Mouse (Mus musculus) embryonic facial prominence, embryonic 11.5 days (tissue): ENCODE measurements around the gene Tcp11l2. TPM values are rescaled to one million over a fixed set of nuclear protein-coding genes. Genes with fewer than 3 reads are reported as not detected.

Experiments used
- ATAC-seq: fragments of 200-750 bp; cut with Nextera tagmentation; replicated peaks from 2 replicates; pipeline ENCODE4 v1.8.0; 2017; ENCODE audit warnings: low read depth; ENCODE audit not compliant: insufficient number of reproducible peaks, low FRiP score, low TSS enrichment
- DNase-seq: peaks from one replicate; pipeline ENCODE4 v3.0.0-alpha.2; 2015; ENCODE audit warnings: low spot score
- H3K27ac ChIP-seq: fragments of 300-500 bp; sonication (generic); replicated peaks from 2 replicates; pipeline ENCODE4 v1.5.1; 2014; ENCODE audit warnings: mild to moderate bottlenecking, low read depth, low read length, control low read depth
- H3K27me3 ChIP-seq: fragments of 300-500 bp; sonication (generic); 2 replicates; pipeline ENCODE4 v1.6.1; 2014; ENCODE audit warnings: mild to moderate bottlenecking, low read length, moderate library complexity, mixed read lengths; ENCODE audit not compliant: control insufficient read depth, insufficient read depth
- H3K36me3 ChIP-seq: fragments of 300-500 bp; sonication (generic); replicated peaks from 2 replicates; pipeline ENCODE4 v1.6.1; 2014; ENCODE audit warnings: low read depth, mild to moderate bottlenecking, low read length, moderate library complexity, mixed read lengths; ENCODE audit not compliant: control insufficient read depth, insufficient read depth
- H3K4me1 ChIP-seq: fragments of 300-500 bp; sonication (generic); 2 replicates; pipeline ENCODE4 v1.6.1; 2014; ENCODE audit warnings: low read length, mixed read lengths; ENCODE audit not compliant: control insufficient read depth, insufficient read depth
- H3K4me2 ChIP-seq: fragments of 300-500 bp; sonication (generic); 2 replicates; pipeline ENCODE4 v1.6.1; 2014; ENCODE audit warnings: low read depth, mild to moderate bottlenecking, control low read depth, low read length, moderate library complexity
- H3K4me3 ChIP-seq: fragments of 300-500 bp; sonication (generic); 2 replicates; pipeline ENCODE4 v1.5.1; 2014; ENCODE audit warnings: low read depth, low read length, control low read depth
- H3K9ac ChIP-seq: fragments of 300-500 bp; sonication (generic); replicated peaks from 2 replicates; pipeline ENCODE4 v1.6.1; 2014; ENCODE audit warnings: mild to moderate bottlenecking, control low read depth, low read length
- H3K9me3 ChIP-seq: fragments of 300-500 bp; sonication (generic); replicated peaks from 2 replicates; pipeline ENCODE4 v1.6.1; 2016; ENCODE audit warnings: mild to moderate bottlenecking, low read length, inconsistent platforms, mixed read lengths; ENCODE audit not compliant: control insufficient read depth
- WGBS: fragments of 180-500 bp; shearing (Covaris S2); extraction: QIAGEN DNeasy Blood & Tissue Kit; methylation state at CpG from one replicate; pipeline ENCODE4 v1.1.7; 2014; 5-methylcytosine and 5-hydroxymethylcytosine counted together
- polyA plus RNA-seq: library from polyadenylated mRNA; unstranded; fragments of >200 nt; fragmentation: Nextera tagmentation; extraction: Ambion mirVana; gene quantifications from 2 replicates; pipeline ENCODE4 v1.2.1, GENCODE M21; 2014

Tcp11l2 gene
- polyA plus RNA-seq, 1 experiment from 2014 or later = 9.7 TPM

- no peak overlapping the region for H3K4me3 ChIP-seq
- ATAC-seq = no peak
- H3K4me1 ChIP-seq = no peaks in the 10 kb centered on the region
- no peak overlapping the region for H3K9ac ChIP-seq
- DNase-seq = peak; percentile 5
- H3K9me3 ChIP-seq = no peaks in the 10 kb centered on the region
- no peaks in the 10 kb centered on the region for H3K36me3 ChIP-seq
- H3K27ac ChIP-seq = no peak overlapping the region
- 60% methylated on average over 3 of the region's 3 CpGs for WGBS
- H3K4me2 ChIP-seq = no peak overlapping the region
- H3K27me3 ChIP-seq = no peaks in the 10 kb centered on the region
Observed at GRCm38 (mm10) chr10:84597127-84597785, 20.8 kb downstream of the Tcp11l2 start.

DNA sequence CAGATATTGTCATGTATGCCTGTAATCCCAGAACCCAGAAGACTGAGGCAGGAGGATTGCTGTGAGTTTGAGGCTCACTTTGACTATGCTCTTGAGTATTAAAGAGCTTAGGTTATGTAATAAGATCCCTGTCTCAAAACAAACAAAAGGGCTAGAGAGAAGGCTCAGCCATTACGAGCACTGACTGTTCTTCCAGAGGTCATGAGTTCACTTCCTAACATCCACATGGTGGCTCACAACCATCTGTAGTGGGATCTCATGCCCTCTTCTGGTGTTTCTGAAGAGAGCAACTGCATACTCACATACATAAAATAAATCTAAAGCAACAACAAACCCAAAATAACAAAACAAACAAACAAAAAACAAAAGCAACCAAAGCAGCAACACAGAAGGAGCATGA lies 21.7 kb downstream of the Tcp11l2 start:
- DNase-seq = peak; percentile 3
- Histone ChIP-seq H3K27ac (no peak overlapping the region), H3K4me1 (no peaks in the 10 kb centered on the region), H3K4me3 (no peak overlapping the region), H3K27me3 (no peaks in the 10 kb centered on the region), H3K4me2 (no peak overlapping the region), H3K9ac (no peak overlapping the region), H3K9me3 (no peaks in the 10 kb centered on the region), H3K36me3 (no peaks in the 10 kb centered on the region)
- no peak for ATAC-seq
- WGBS = 10% methylated on average over 1 of the region's 1 CpGs

- DNase-seq (no peak), ATAC-seq (no peak)
- Histone ChIP-seq H3K4me2 (no peak overlapping the region), H3K9ac (no peak overlapping the region), H3K4me3 (no peak overlapping the region), H3K36me3 (no peaks in the 10 kb centered on the region), H3K27ac (no peak overlapping the region), H3K4me1 (no peaks in the 10 kb centered on the region), H3K27me3 (no peaks in the 10 kb centered on the region), H3K9me3 (no peaks in the 10 kb centered on the region)
- WGBS = 86% methylated on average over 6 of the region's 6 CpGs
Observed at GRCm38 (mm10) chr10:84600136-84600535, 23.7 kb downstream of the Tcp11l2 start.

GRCm38 (mm10) chr10:84604335-84604734 lies 27.9 kb downstream of the Tcp11l2 start:
- no peaks in the 10 kb centered on the region for H3K4me1 ChIP-seq
- DNase-seq (no peak), ATAC-seq (no peak)
- H3K27me3 ChIP-seq = no peaks in the 10 kb centered on the region
- no peaks in the 10 kb centered on the region for H3K36me3 ChIP-seq
- no peak overlapping the region for H3K9ac ChIP-seq
- no peak overlapping the region for H3K4me3 ChIP-seq
- no peaks in the 10 kb centered on the region for H3K9me3 ChIP-seq
- H3K4me2 ChIP-seq = no peak overlapping the region
- 64% methylated on average over 1 of the region's 1 CpGs for WGBS
- no peak overlapping the region for H3K27ac ChIP-seq

GRCm38 (mm10) chr10:84608361-84608760 lies 31.9 kb downstream of the Tcp11l2 start:
- Histone ChIP-seq H3K27me3 (no peaks in the 10 kb centered on the region), H3K4me2 (no peak overlapping the region), H3K9ac (no peak overlapping the region), H3K27ac (no peak overlapping the region), H3K36me3 (no peaks in the 10 kb centered on the region), H3K4me3 (no peak overlapping the region), H3K9me3 (no peaks in the 10 kb centered on the region), H3K4me1 (no peaks in the 10 kb centered on the region)
- ATAC-seq = no peak
- DNase-seq = no peak
- 82% methylated on average over 3 of the region's 3 CpGs for WGBS

DNA sequence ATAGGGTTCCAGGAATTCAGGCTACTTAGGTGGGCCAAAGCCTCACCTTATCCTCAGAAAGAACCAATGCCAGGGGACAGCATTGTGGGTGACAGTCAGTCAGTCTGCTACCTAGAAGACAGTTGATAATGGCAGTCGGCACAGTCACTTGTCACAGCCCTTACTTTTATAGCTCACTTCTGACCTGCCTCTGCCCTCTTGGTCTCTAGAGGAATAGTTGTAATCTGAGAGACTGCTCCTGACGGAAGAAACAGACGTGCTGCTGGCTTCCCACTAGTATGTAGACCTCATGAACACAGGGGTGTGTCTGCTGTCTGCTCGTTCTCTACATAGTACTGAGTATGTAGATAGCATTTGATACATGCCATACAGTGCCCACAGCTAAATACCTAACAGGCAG lies 33.9 kb downstream of the Tcp11l2 start:
- H3K27me3 ChIP-seq = no peaks in the 10 kb centered on the region
- H3K4me1 ChIP-seq = no peaks in the 10 kb centered on the region
- peak; percentile 1 for DNase-seq
- H3K4me3 ChIP-seq = no peak overlapping the region
- 0 out of 2 replicates have a peak overlapping the region, but pooled peaks have one; percentile 9 for H3K9ac ChIP-seq
- 0 out of 2 replicates have a peak overlapping the region, but pooled peaks have one; percentile 3 for H3K27ac ChIP-seq
- ATAC-seq = no peak
- H3K9me3 ChIP-seq = no peaks in the 10 kb centered on the region
- H3K36me3 ChIP-seq = no peaks in the 10 kb centered on the region
- no peak overlapping the region for H3K4me2 ChIP-seq
- WGBS = 32% methylated on average over 4 of the region's 4 CpGs

DNA sequence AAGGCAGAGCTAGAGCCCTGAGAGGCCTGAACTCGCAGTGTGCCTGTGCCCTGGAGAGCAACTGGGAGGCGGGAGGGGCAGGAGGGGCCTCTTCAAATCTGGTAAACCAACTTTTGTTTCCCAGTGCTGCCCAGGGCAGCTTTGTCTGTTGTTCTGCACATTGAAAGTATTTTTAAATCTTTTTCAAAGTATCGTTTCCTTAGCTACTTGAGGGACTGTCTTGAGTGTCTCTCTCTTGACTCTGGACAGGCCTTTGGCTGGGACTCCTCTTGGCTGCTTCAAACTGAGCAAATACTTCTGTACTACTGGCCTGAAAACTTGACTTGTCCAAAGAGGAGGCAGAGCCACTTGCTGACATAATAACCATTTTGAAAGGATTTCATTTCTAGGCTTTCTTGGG lies 34.4 kb downstream of the Tcp11l2 start:
- Histone ChIP-seq H3K9ac (no peak overlapping the region), H3K27ac (0 out of 2 replicates have a peak overlapping the region, but pooled peaks have one; percentile 3), H3K4me2 (no peak overlapping the region), H3K27me3 (no peaks in the 10 kb centered on the region), H3K36me3 (no peaks in the 10 kb centered on the region), H3K4me3 (no peak overlapping the region), H3K4me1 (no peaks in the 10 kb centered on the region), H3K9me3 (no peaks in the 10 kb centered on the region)
- ATAC-seq (no peak), DNase-seq (no peak)
- 66% methylated on average over 3 of the region's 3 CpGs for WGBS

- no peaks in the 10 kb centered on the region for H3K36me3 ChIP-seq
- 60% methylated on average over 3 of the region's 3 CpGs for WGBS
- no peaks in the 10 kb centered on the region for H3K4me1 ChIP-seq
- H3K9me3 ChIP-seq = no peaks in the 10 kb centered on the region
- no peak overlapping the region for H3K4me3 ChIP-seq
- H3K27me3 ChIP-seq = no peaks in the 10 kb centered on the region
- no peak for DNase-seq
- H3K27ac ChIP-seq = no peak overlapping the region
- no peak overlapping the region for H3K9ac ChIP-seq
- no peak overlapping the region for H3K4me2 ChIP-seq
- no peak for ATAC-seq
Observed at GRCm38 (mm10) chr10:84611664-84612063, 35.2 kb downstream of the Tcp11l2 start.
